Mouse (Mus musculus): ENCODE measurements around the gene Mlec.

- TF ChIP-seq CTCF (IDR thresholded peaks at IDR 0.05) (no peak), EP300 (IDR thresholded peaks at IDR 0.05) (no peak)
Measured at GRCm38 (mm10) chr5:115166815-115167194, 8.8 kb upstream of the Mlec start.

All from lung, postnatal 0 days (tissue).